ENCODE assay signal across 10 mouse cellular contexts in genomic region chr7:100006411-100006810, GRCm38 (mm10). TPM values are rescaled to one million over a fixed set of nuclear protein-coding genes. Genes with fewer than 3 reads are reported as not detected.
DNase-seq lines count a peak whose midpoint lies in the region; ATAC-seq lines count a peak whose summit lies in the region.
"Had no signal": no experiment of that assay in that cellular context is flagged by ENCODE, and none has a peak within 500 bp of the region (broad histone marks: within the 10 kb centered on the region; RNA-seq: fewer than 3 reads in every experiment).

No protein-coding gene starts in this region.

- DNase-seq in heart, postnatal 36 days: no peak
- DNase-seq in hindbrain, embryonic 14.5 days (ENCODE audit: low spot score): no peak
- DNase-seq in right cerebral cortex, postnatal 14 days: no peak
- DNase-seq in frontal cortex, postnatal 14 days (ENCODE audit: low spot score in 2 of 2): no peak
- DNase-seq in urinary bladder, postnatal 14 days (ENCODE audit: low spot score): no peak
- DNase-seq: cerebellum, adult 8-10 months; layer of hippocampus, adult 9-11 months had no signal

- H3K9ac ChIP-seq in heart, embryonic 15.5 days: no peak overlapping the region
- H3K9ac ChIP-seq in embryonic facial prominence, embryonic 12.5 days: 0 out of 2 replicates have a peak overlapping the region, but pooled peaks have one; percentile 55
- no peak overlapping the region for H3K9ac ChIP-seq in hindbrain, embryonic 14.5 days
- H3K9ac ChIP-seq in midbrain, embryonic 15.5 days: no peak overlapping the region

- H3K27me3 ChIP-seq in heart, embryonic 15.5 days: peaks cover 72% of the 10 kb centered on the region
- H3K27me3 ChIP-seq in embryonic facial prominence, embryonic 12.5 days: peaks cover 61% of the 10 kb centered on the region
- H3K27me3 ChIP-seq in hindbrain, embryonic 14.5 days (ENCODE audit: control insufficient read depth, insufficient read depth, low read length): peaks cover 50% of the 10 kb centered on the region
- peaks cover 52% of the 10 kb centered on the region for H3K27me3 ChIP-seq in midbrain, embryonic 15.5 days (replicated peaks)

- peak overlapping the region; percentile 95 for H3K4me2 ChIP-seq in heart, embryonic 15.5 days
- H3K4me2 ChIP-seq in embryonic facial prominence, embryonic 12.5 days (replicated peaks): peak overlapping the region; percentile 96
- H3K4me2 ChIP-seq in hindbrain, embryonic 14.5 days (replicated peaks): peak overlapping the region; percentile 92
- H3K4me2 ChIP-seq in midbrain, embryonic 15.5 days: peak overlapping the region; percentile 99

- ATAC-seq in heart, embryonic 15.5 days (replicated peaks; ENCODE audit: insufficient number of reproducible peaks, insufficient read depth, low FRiP score, low read depth): no peak
- no peak for ATAC-seq in embryonic facial prominence, embryonic 12.5 days (ENCODE audit: insufficient number of reproducible peaks, insufficient read depth, low FRiP score, low TSS enrichment)
- no peak for ATAC-seq in hindbrain, embryonic 14.5 days (ENCODE audit: low FRiP score)
- no peak for ATAC-seq in midbrain, embryonic 15.5 days (replicated peaks)

- no peak overlapping the region; the same call in none of the 2 replicates for H3K4me3 ChIP-seq in heart, embryonic 15.5 days
- peak overlapping the region; percentile 50 for H3K4me3 ChIP-seq in embryonic facial prominence, embryonic 12.5 days
- H3K4me3 ChIP-seq in hindbrain, embryonic 14.5 days (replicated peaks; ENCODE audit: low read length): peak overlapping the region; percentile 46; the same call in 1 of the 2 replicates
- H3K4me3 ChIP-seq in midbrain, embryonic 15.5 days: peak overlapping the region; percentile 51

- no peak overlapping the region for H3K27ac ChIP-seq in heart, embryonic 15.5 days
- H3K27ac ChIP-seq in embryonic facial prominence, embryonic 12.5 days: no peak overlapping the region
- H3K27ac ChIP-seq in hindbrain, embryonic 14.5 days: no peak overlapping the region
- no peak overlapping the region for H3K27ac ChIP-seq in midbrain, embryonic 15.5 days

- intact Hi-C loops in heart, postnatal 36 days (cut with DNase I): loop anchor here (5.0 kb wide), 1 partner anchor 181 kb away; no protein-coding TSS in a partner anchor

- H3K4me1 ChIP-seq in heart, embryonic 15.5 days (replicated peaks): peaks cover 11% of the 10 kb centered on the region
- peaks cover 16% of the 10 kb centered on the region for H3K4me1 ChIP-seq in embryonic facial prominence, embryonic 12.5 days
- peaks cover 4% of the 10 kb centered on the region; the same call in 1 of the 2 replicates for H3K4me1 ChIP-seq in hindbrain, embryonic 14.5 days (replicated peaks; ENCODE audit: control insufficient read depth, insufficient read depth, low read length)
- H3K4me1 ChIP-seq in midbrain, embryonic 15.5 days: peaks cover 13% of the 10 kb centered on the region

- H3K36me3 ChIP-seq in heart, embryonic 15.5 days: no peaks in the 10 kb centered on the region
- no peaks in the 10 kb centered on the region for H3K36me3 ChIP-seq in embryonic facial prominence, embryonic 12.5 days
- H3K36me3 ChIP-seq in hindbrain, embryonic 14.5 days (replicated peaks; ENCODE audit: control insufficient read depth, insufficient read depth): no peaks in the 10 kb centered on the region
- no peaks in the 10 kb centered on the region for H3K36me3 ChIP-seq in midbrain, embryonic 15.5 days (replicated peaks)

- 8% methylated on average over 11 of the region's 11 CpGs for WGBS in heart, embryonic 15.5 days
- 5% methylated on average over 11 of the region's 11 CpGs for WGBS in embryonic facial prominence, embryonic 12.5 days
- WGBS in hindbrain, embryonic 14.5 days: 5% methylated on average over 11 of the region's 11 CpGs
- 4% methylated on average over 11 of the region's 11 CpGs for WGBS in midbrain, embryonic 15.5 days

- H3K9me3 ChIP-seq in heart, embryonic 15.5 days (replicated peaks): no peaks in the 10 kb centered on the region
- no peaks in the 10 kb centered on the region for H3K9me3 ChIP-seq in embryonic facial prominence, embryonic 12.5 days
- H3K9me3 ChIP-seq in hindbrain, embryonic 14.5 days (ENCODE audit: control insufficient read depth, low read length): no peaks in the 10 kb centered on the region
- no peaks in the 10 kb centered on the region for H3K9me3 ChIP-seq in midbrain, embryonic 15.5 days

RNA-seq across cellular contexts. Expression of gene Chrdl2, which starts 0.4 kb away (rescaled TPM):
- 0.11 and 0.37 TPM in 2 replicates for polyA plus RNA-seq in heart, embryonic 15.5 days (2015; fragmentation: Nextera tagmentation; extraction: Ambion mirVana)
- total RNA-seq in heart, postnatal 36 days (2021): under 1 TPM in 1 of 2 experiments, not detected in 1; 0.38 TPM
- polyA plus RNA-seq in embryonic facial prominence, embryonic 12.5 days (2016; fragmentation: Nextera tagmentation; extraction: Ambion mirVana): 1.2 and 1.7 TPM in 2 replicates
- polyA plus RNA-seq in hindbrain, embryonic 14.5 days (2014; fragmentation: Nextera tagmentation; extraction: Ambion mirVana): 0.31 and 0.67 TPM in 2 replicates
- 0.34 TPM in 1 of 2 replicates, not detected in the other for polyA plus RNA-seq in midbrain, embryonic 15.5 days (2015; fragmentation: Nextera tagmentation; extraction: Ambion mirVana)

RNA-seq across cellular contexts. Expression of gene Rnf169, which starts 26.2 kb away (rescaled TPM):
- 2.7 and 3.7 TPM in 2 replicates for polyA plus RNA-seq in heart, embryonic 15.5 days (2015; fragmentation: Nextera tagmentation; extraction: Ambion mirVana)
- 10 to 100 TPM in 1 of 2 experiments, 1 to 10 TPM in 1; 9.0 to 10.8 TPM for total RNA-seq in heart, postnatal 36 days (2021)
- 7.6 and 8.1 TPM in 2 replicates for polyA plus RNA-seq in embryonic facial prominence, embryonic 12.5 days (2016; fragmentation: Nextera tagmentation; extraction: Ambion mirVana)
- 5.3 and 5.8 TPM in 2 replicates for polyA plus RNA-seq in hindbrain, embryonic 14.5 days (2014; fragmentation: Nextera tagmentation; extraction: Ambion mirVana)
- 5.7 and 6.2 TPM in 2 replicates for polyA plus RNA-seq in midbrain, embryonic 15.5 days (2015; fragmentation: Nextera tagmentation; extraction: Ambion mirVana)
